Mouse (Mus musculus) cerebellum, adult (tissue): ENCODE measurements around the gene Dtx3l.

ENCODE experiments used
- ATAC-seq: cut with Nextera tagmentation; 2 replicates; pipeline ENCODE4 v1.9.2; 2017; ENCODE audit warnings: mild to moderate bottlenecking, moderate library complexity, mixed read lengths; ENCODE audit not compliant: insufficient number of reproducible peaks, low FRiP score, low TSS enrichment

Dtx3l gene

DNA sequence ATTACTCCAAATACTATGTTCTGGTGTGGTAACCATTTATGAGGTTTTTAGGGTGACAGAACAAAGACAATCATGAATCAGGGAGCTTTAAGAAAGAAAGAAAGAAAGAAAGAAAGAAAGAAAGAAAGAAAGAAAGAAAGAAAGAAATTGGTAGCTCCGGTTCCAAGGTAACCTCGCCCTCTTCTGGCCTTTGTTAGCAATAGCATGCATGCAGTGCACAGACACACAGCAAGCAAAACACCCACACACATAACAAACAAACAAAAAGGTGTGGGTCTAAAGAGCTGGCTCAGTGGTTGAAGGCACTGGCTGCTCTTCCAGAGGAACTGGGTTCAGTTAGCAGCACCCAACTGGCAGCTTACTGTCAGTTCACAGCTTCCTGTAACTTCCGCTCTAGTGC lies 48.3 kb downstream of the Dtx3l start:
- no peak for ATAC-seq

DNA sequence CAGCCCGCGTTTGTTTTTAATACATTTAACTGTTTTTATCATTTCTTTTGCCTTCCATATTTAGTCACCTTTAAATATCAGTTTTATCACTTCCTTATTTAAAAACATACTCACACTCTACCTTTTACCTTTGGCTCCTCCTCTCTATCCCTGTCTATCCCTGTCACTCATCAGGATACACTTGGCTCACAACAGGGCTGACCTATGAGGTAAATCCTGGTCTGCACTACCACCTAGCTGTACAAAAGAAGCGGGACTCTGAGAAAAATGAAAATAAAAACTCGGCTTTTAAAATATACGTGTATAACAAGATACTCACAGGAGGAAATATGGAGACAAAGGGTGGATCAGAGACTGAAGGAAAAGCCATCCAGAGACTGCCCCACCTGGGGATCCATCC lies 50.0 kb downstream of the Dtx3l start:
- ATAC-seq: no peak

DNA sequence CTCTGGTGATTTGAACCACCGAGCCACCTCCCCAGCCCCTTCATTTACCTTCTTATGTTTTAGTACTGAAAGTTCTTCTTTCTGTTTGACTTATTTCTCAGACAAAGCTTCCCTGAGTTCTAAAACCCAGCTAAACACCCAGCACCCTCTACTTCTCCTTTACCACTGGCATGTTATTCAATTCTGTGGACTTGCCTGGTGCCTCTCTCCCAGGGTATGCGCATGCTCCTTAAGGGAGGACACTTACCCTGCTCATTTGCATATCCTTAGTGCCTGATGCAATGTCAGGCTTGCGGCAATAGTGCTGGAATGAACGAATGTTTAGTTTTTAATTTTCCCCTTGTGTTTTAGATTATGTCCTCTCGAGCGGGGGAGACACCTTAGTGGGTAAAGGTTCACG lies 50.8 kb downstream of the Dtx3l start:
- ATAC-seq: no peak
